Mouse (Mus musculus) heart, adult 2 months (tissue): ENCODE measurements around the gene Map4k4. TPM values are rescaled to one million over a fixed set of nuclear protein-coding genes. Genes with fewer than 3 reads are reported as not detected.

Experiments
- DNase-seq, 2 experiments: peaks; one replicate each; pipeline ENCODE4 v3.0.0; 2021
- H3K27ac ChIP-seq: fragments of 200-600 bp; 2 replicates; pipeline ENCODE4 v1.8.1; 2022
- H3K27me3 ChIP-seq: fragments of 200-500 bp; 2 replicates; pipeline ENCODE4 v1.6.1; 2012; ENCODE audit warnings: mild to moderate bottlenecking, low read length, inconsistent platforms, mixed read lengths; ENCODE audit not compliant: control insufficient read depth, insufficient read depth
- H3K36me3 ChIP-seq: fragments of 200-500 bp; 2 replicates; pipeline ENCODE4 v1.6.1; 2012; ENCODE audit warnings: low read length, inconsistent platforms; ENCODE audit not compliant: control insufficient read depth, insufficient read depth
- H3K4me1 ChIP-seq: fragments of 200-500 bp; 2 replicates; pipeline ENCODE4 v1.6.1; 2011; ENCODE audit warnings: low read length; ENCODE audit not compliant: control insufficient read depth, insufficient read depth
- H3K4me3 ChIP-seq: fragments of 200-600 bp; 2 replicates; pipeline ENCODE4 v1.8.1; 2022
- H3K79me2 ChIP-seq: fragments of 200-500 bp; replicated peaks from 2 replicates; pipeline ENCODE4 v1.6.1; 2012; ENCODE audit warnings: mild to moderate bottlenecking, inconsistent platforms, low read length, moderate library complexity, mixed read lengths; ENCODE audit not compliant: control insufficient read depth, insufficient read depth
- H3K9ac ChIP-seq: fragments of 200-500 bp; 2 replicates; pipeline ENCODE4 v1.6.1; 2012; ENCODE audit warnings: low read depth, mild to moderate bottlenecking, control low read depth, inconsistent platforms, low read length, mixed read lengths
- CTCF ChIP-seq: fragments of 200-600 bp; IDR thresholded peaks from 2 replicates; pipeline ENCODE4 v1.8.1; 2022; ENCODE audit warnings: antibody characterized with exemption, mild to moderate bottlenecking, moderate library complexity
- EP300 ChIP-seq: fragments of 200-500 bp; IDR thresholded peaks from 2 replicates; pipeline ENCODE4 v1.6.1; 2011; ENCODE audit warnings: low read depth, low read length, control low read depth; ENCODE audit not compliant: insufficient read depth
- POLR2A ChIP-seq: fragments of 200-500 bp; IDR thresholded peaks from 2 replicates; pipeline ENCODE4 v1.6.1; 2011; ENCODE audit warnings: mild to moderate bottlenecking, low read depth, low read length, control low read depth; ENCODE audit not compliant: insufficient read depth
- WGBS: fragments of 180-500 bp; shearing (Covaris S2); methylation state at CpG from one replicate; pipeline ENCODE4 v1.1.7; 2018; 5-methylcytosine and 5-hydroxymethylcytosine counted together
- intact Hi-C: fragments of 180-260 bp; cut with DNase I; formaldehyde crosslinking; loops from one replicate; pipeline ENCODE4 v1.15.1; 2025
- polyA plus RNA-seq: library from polyadenylated mRNA; depleted of rRNA; stranded (reverse); fragments of >200 nt; gene quantifications from 2 replicates; pipeline ENCODE4 v1.2.3, GENCODE M21; 2012
- total RNA-seq, 2 experiments: library from RNA; stranded (reverse); gene quantifications; 2 replicates each; pipeline ENCODE4 v1.2.3; 2021

Map4k4 gene
- total and polyA plus RNA-seq, 3 experiments = 85.2 to 134 (median 129) TPM

- TF ChIP-seq CTCF (no peak), EP300 (no peak), POLR2A (no peak)
- Histone ChIP-seq H3K79me2 (peaks cover 10% of the 10 kb centered on the region), H3K27ac (peak overlapping the region; percentile 95), H3K4me3 (peak overlapping the region; percentile 80), H3K27me3 (no peaks in the 10 kb centered on the region), H3K36me3 (peaks cover 23% of the 10 kb centered on the region), H3K4me1 (peaks cover 16% of the 10 kb centered on the region), H3K9ac (peak overlapping the region; percentile 96)
- intact Hi-C loops = loop anchor here (2.0 to 5.0 kb wide), 3 partner anchors 33 to 141 kb away; no protein-coding TSS in a partner anchor
- WGBS = 2% methylated on average over 26 of the region's 26 CpGs
- peak; percentile 66 to 69 for DNase-seq
These were observed 1.4 kb downstream of the Map4k4 start for GRCm38 (mm10) chr1:39901851-39902703.

DNA sequence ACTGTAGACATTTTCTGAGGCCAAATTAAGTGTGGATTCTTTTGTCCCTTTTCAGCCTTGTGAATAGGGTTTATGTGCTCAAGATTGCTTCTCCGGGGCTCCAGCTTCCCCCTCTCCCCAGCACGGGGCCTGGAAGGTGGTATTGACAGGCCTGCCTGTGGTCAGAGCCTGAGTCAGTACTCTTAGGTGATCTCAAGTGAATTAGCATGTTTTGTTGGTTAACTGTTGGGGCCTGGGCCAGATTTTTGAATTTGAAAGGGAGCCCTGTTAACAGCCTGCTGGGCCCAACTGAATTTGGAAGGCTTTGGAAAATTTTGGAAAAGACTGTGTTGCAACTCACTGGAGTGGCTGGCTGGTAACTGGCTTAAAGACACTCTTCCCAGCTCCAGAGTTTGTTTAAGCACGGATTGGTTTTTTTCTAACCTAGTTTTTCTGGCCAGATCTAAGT, 2.0 kb downstream of the Map4k4 start:
- Histone ChIP-seq H3K4me3 (peak overlapping the region; percentile 80), H3K27ac (peak overlapping the region; percentile 95), H3K79me2 (peaks cover 11% of the 10 kb centered on the region), H3K4me1 (peaks cover 21% of the 10 kb centered on the region), H3K9ac (peak overlapping the region; percentile 68), H3K36me3 (peaks cover 29% of the 10 kb centered on the region), H3K27me3 (no peaks in the 10 kb centered on the region)
- WGBS = 6% methylated on average over 3 of the region's 3 CpGs
- intact Hi-C loops = loop anchor here (5.0 kb wide), 1 partner anchor 35 kb away; no protein-coding TSS in a partner anchor
- TF ChIP-seq CTCF = no peak
- TF ChIP-seq POLR2A = no peak
- TF ChIP-seq EP300 = no peak
- DNase-seq = peak; percentile 67 to 83

DNA sequence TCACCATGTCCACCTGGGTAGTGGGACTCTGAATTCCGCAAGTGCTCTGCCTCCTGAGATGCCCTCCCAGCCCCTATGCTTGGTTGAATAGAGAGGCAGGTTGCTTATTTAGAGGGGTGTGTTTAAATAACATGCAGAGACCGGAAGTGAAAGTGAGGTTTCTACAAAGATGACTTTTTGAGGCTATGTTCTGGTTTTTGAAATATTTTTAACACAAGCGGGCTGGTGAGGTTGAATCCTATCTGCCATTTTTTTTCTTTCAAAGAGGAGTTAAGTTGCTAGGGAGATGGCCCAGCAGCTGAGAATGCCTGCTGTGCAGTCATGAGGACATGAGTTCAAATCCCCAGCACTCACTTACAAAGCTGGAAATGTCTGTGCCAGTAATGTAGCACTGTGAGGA, 4.0 kb downstream of the Map4k4 start:
- WGBS = 67% methylated on average over 3 of the region's 3 CpGs

DNA sequence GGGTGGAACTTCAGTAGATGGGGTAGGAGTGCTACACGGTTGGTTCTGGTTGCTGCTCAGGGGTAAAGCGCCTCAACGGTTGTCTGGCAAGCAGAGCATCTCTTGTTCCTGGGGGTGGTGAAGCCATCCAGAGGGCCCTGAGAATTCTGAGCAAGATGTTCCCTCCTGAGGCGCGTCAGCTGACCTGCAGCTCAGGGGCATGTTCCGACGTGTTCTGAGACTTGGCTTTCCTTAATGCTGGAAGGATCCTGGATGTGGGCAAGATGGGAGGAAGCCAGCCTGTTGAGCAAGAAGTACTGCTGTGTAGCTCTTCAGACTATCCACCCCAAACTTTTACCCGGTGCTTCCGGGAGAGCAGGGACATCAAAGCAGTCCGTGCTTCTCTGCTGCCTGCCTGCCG, 6.2 kb downstream of the Map4k4 start:
- Histone ChIP-seq H3K79me2 (peaks cover 13% of the 10 kb centered on the region), H3K4me3 (no peak overlapping the region), H3K4me1 (peaks cover 36% of the 10 kb centered on the region), H3K9ac (no peak overlapping the region), H3K36me3 (peaks cover 39% of the 10 kb centered on the region), H3K27ac (no peak overlapping the region), H3K27me3 (no peaks in the 10 kb centered on the region)
- TF ChIP-seq CTCF (no peak), POLR2A (no peak), EP300 (no peak)
- intact Hi-C loops = no loop called here
- WGBS = 23% methylated on average over 11 of the region's 11 CpGs
- peak in 1 of 2 experiments; percentile 44 for DNase-seq

More for the DNA sequence above, 4.0 kb downstream of the Map4k4 start:
- TF ChIP-seq CTCF (no peak), POLR2A (no peak), EP300 (no peak)
- Histone ChIP-seq H3K27ac (no peak overlapping the region), H3K27me3 (no peaks in the 10 kb centered on the region), H3K4me1 (peaks cover 28% of the 10 kb centered on the region), H3K4me3 (no peak overlapping the region; the same call in 1 of the 2 replicates), H3K9ac (no peak overlapping the region), H3K36me3 (peaks cover 35% of the 10 kb centered on the region), H3K79me2 (peaks cover 11% of the 10 kb centered on the region)
- intact Hi-C loops = loop anchor here (5.0 kb wide), 1 partner anchor 33 kb away; no protein-coding TSS in a partner anchor
- DNase-seq = no peak

DNA sequence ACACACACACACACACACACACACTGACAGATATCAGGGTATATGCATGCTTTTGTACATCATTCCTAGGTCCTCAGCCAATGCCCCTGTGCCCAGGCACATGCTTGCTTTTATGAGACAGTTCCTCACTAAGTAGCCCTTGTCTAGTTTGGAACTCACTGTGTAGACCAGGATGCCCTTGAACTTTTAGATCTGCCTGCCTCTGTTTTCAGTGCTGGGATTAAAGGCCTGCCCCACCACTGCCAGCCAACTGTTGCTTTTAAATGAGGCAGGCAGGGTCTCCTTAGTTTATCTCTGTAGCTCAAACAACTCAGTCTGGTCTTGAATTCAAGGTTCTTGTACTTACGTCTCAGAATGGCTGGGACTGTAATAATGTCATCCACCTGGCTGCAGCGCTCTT, 8.3 kb downstream of the Map4k4 start:
- no peaks in the 10 kb centered on the region for H3K27me3 ChIP-seq
- no peak overlapping the region for H3K4me3 ChIP-seq
- H3K9ac ChIP-seq = no peak overlapping the region
- H3K79me2 ChIP-seq = peaks cover 18% of the 10 kb centered on the region
- no peak for DNase-seq
- intact Hi-C loops = no loop called here
- peaks cover 43% of the 10 kb centered on the region for H3K4me1 ChIP-seq
- no peak overlapping the region for H3K27ac ChIP-seq
- WGBS = 91% methylated on average over 2 of the region's 2 CpGs
- peaks cover 38% of the 10 kb centered on the region for H3K36me3 ChIP-seq
- TF ChIP-seq EP300 (no peak), CTCF (no peak), POLR2A (no peak)

GRCm38 (mm10) chr1:39911446-39911845, 10.7 kb downstream of the Map4k4 start:
- peaks cover 19% of the 10 kb centered on the region for H3K79me2 ChIP-seq
- no peak overlapping the region for H3K27ac ChIP-seq
- TF ChIP-seq POLR2A (no peak), CTCF (peak; percentile 95), EP300 (0 out of 2 replicates have a peak, but pooled peaks have one; percentile 60)
- 10% methylated on average over 3 of the region's 3 CpGs for WGBS
- H3K9ac ChIP-seq = no peak overlapping the region
- intact Hi-C loops = loop anchor here (2.0 kb wide), 2 partner anchors 25 to 65 kb away; no protein-coding TSS in a partner anchor
- peaks cover 27% of the 10 kb centered on the region for H3K36me3 ChIP-seq
- H3K4me3 ChIP-seq = no peak overlapping the region
- H3K4me1 ChIP-seq = peaks cover 33% of the 10 kb centered on the region
- H3K27me3 ChIP-seq = no peaks in the 10 kb centered on the region
- DNase-seq = no peak
